Mouse (Mus musculus) embryonic facial prominence, embryonic 11.5 days (tissue): ENCODE measurements around the gene Scarf1. TPM values are rescaled to one million over a fixed set of nuclear protein-coding genes. Genes with fewer than 3 reads are reported as not detected.

Experiments used
- ATAC-seq: fragments of 200-750 bp; cut with Nextera tagmentation; replicated peaks from 2 replicates; pipeline ENCODE4 v1.8.0; 2017; ENCODE audit warnings: low read depth; ENCODE audit not compliant: insufficient number of reproducible peaks, low FRiP score, low TSS enrichment
- DNase-seq: peaks from one replicate; pipeline ENCODE4 v3.0.0-alpha.2; 2015; ENCODE audit warnings: low spot score
- H3K27ac ChIP-seq: fragments of 300-500 bp; sonication (generic); replicated peaks from 2 replicates; pipeline ENCODE4 v1.5.1; 2014; ENCODE audit warnings: mild to moderate bottlenecking, low read depth, low read length, control low read depth
- H3K27me3 ChIP-seq: fragments of 300-500 bp; sonication (generic); 2 replicates; pipeline ENCODE4 v1.6.1; 2014; ENCODE audit warnings: mild to moderate bottlenecking, low read length, moderate library complexity, mixed read lengths; ENCODE audit not compliant: control insufficient read depth, insufficient read depth
- H3K36me3 ChIP-seq: fragments of 300-500 bp; sonication (generic); replicated peaks from 2 replicates; pipeline ENCODE4 v1.6.1; 2014; ENCODE audit warnings: low read depth, mild to moderate bottlenecking, low read length, moderate library complexity, mixed read lengths; ENCODE audit not compliant: control insufficient read depth, insufficient read depth
- H3K4me1 ChIP-seq: fragments of 300-500 bp; sonication (generic); 2 replicates; pipeline ENCODE4 v1.6.1; 2014; ENCODE audit warnings: low read length, mixed read lengths; ENCODE audit not compliant: control insufficient read depth, insufficient read depth
- H3K4me2 ChIP-seq: fragments of 300-500 bp; sonication (generic); 2 replicates; pipeline ENCODE4 v1.6.1; 2014; ENCODE audit warnings: low read depth, mild to moderate bottlenecking, control low read depth, low read length, moderate library complexity
- H3K4me3 ChIP-seq: fragments of 300-500 bp; sonication (generic); 2 replicates; pipeline ENCODE4 v1.5.1; 2014; ENCODE audit warnings: low read depth, low read length, control low read depth
- H3K9ac ChIP-seq: fragments of 300-500 bp; sonication (generic); replicated peaks from 2 replicates; pipeline ENCODE4 v1.6.1; 2014; ENCODE audit warnings: mild to moderate bottlenecking, control low read depth, low read length
- H3K9me3 ChIP-seq: fragments of 300-500 bp; sonication (generic); replicated peaks from 2 replicates; pipeline ENCODE4 v1.6.1; 2016; ENCODE audit warnings: mild to moderate bottlenecking, low read length, inconsistent platforms, mixed read lengths; ENCODE audit not compliant: control insufficient read depth
- WGBS: fragments of 180-500 bp; shearing (Covaris S2); extraction: QIAGEN DNeasy Blood & Tissue Kit; methylation state at CpG from one replicate; pipeline ENCODE4 v1.1.7; 2014; 5-methylcytosine and 5-hydroxymethylcytosine counted together
- polyA plus RNA-seq: library from polyadenylated mRNA; unstranded; fragments of >200 nt; fragmentation: Nextera tagmentation; extraction: Ambion mirVana; gene quantifications from 2 replicates; pipeline ENCODE4 v1.2.1, GENCODE M21; 2014

The Scarf1 gene
- polyA plus RNA-seq, 1 experiment from 2014 or later = 2.7 TPM

GRCm38 (mm10) chr11:75519834-75520633, 6.7 kb downstream of the Scarf1 start:
- H3K4me2 ChIP-seq = no peak overlapping the region
- no peaks in the 10 kb centered on the region for H3K4me1 ChIP-seq
- WGBS = 77% methylated on average over 15 of the region's 15 CpGs
- no peaks in the 10 kb centered on the region for H3K9me3 ChIP-seq
- no peaks in the 10 kb centered on the region for H3K27me3 ChIP-seq
- no peaks in the 10 kb centered on the region for H3K36me3 ChIP-seq
- ATAC-seq (no peak), DNase-seq (no peak)
- no peak overlapping the region for H3K9ac ChIP-seq
- no peak overlapping the region for H3K27ac ChIP-seq
- no peak overlapping the region for H3K4me3 ChIP-seq

- no peak overlapping the region for H3K4me3 ChIP-seq
- no peak overlapping the region for H3K27ac ChIP-seq
- no peaks in the 10 kb centered on the region for H3K9me3 ChIP-seq
These were observed 8.3 kb downstream of the Scarf1 start for GRCm38 (mm10) chr11:75521609-75522008.

GRCm38 (mm10) chr11:75522793-75523192, 9.5 kb downstream of the Scarf1 start:
- no peak overlapping the region for H3K27ac ChIP-seq
- H3K4me2 ChIP-seq = no peak overlapping the region
- DNase-seq = no peak
- ATAC-seq = no peak
- no peak overlapping the region for H3K9ac ChIP-seq
- H3K36me3 ChIP-seq = no peaks in the 10 kb centered on the region
- WGBS = 90% methylated on average over 2 of the region's 2 CpGs
- H3K9me3 ChIP-seq = no peaks in the 10 kb centered on the region
- H3K27me3 ChIP-seq = no peaks in the 10 kb centered on the region
- no peaks in the 10 kb centered on the region for H3K4me1 ChIP-seq
- no peak overlapping the region for H3K4me3 ChIP-seq

More at GRCm38 (mm10) chr11:75521609-75522008, 8.3 kb downstream of the Scarf1 start:
- Histone ChIP-seq H3K9ac (no peak overlapping the region), H3K4me2 (no peak overlapping the region), H3K27me3 (no peaks in the 10 kb centered on the region), H3K36me3 (no peaks in the 10 kb centered on the region), H3K4me1 (no peaks in the 10 kb centered on the region)
- 79% methylated on average over 4 of the region's 4 CpGs for WGBS
- DNase-seq = no peak
- ATAC-seq = no peak

GRCm38 (mm10) chr11:75525531-75526125, 12.3 kb downstream of the Scarf1 start:
- DNase-seq (no peak), ATAC-seq (no peak)
- Histone ChIP-seq H3K4me2 (no peak overlapping the region), H3K9ac (no peak overlapping the region), H3K9me3 (no peaks in the 10 kb centered on the region), H3K36me3 (no peaks in the 10 kb centered on the region), H3K4me1 (no peaks in the 10 kb centered on the region), H3K27me3 (no peaks in the 10 kb centered on the region), H3K27ac (no peak overlapping the region), H3K4me3 (no peak overlapping the region)
- 82% methylated on average over 15 of the region's 15 CpGs for WGBS

- Histone ChIP-seq H3K4me3 (no peak overlapping the region), H3K9ac (no peak overlapping the region), H3K4me1 (no peaks in the 10 kb centered on the region), H3K9me3 (no peaks in the 10 kb centered on the region), H3K27me3 (no peaks in the 10 kb centered on the region), H3K4me2 (no peak overlapping the region), H3K27ac (no peak overlapping the region), H3K36me3 (no peaks in the 10 kb centered on the region)
- ATAC-seq (no peak), DNase-seq (no peak)
- WGBS = 85% methylated on average over 6 of the region's 6 CpGs
These were observed 13.6 kb downstream of the Scarf1 start for GRCm38 (mm10) chr11:75526943-75527342.

- no peaks in the 10 kb centered on the region for H3K36me3 ChIP-seq
- ATAC-seq = no peak
- no peak for DNase-seq
- 52% methylated on average over 4 of the region's 4 CpGs for WGBS
- H3K9me3 ChIP-seq = no peaks in the 10 kb centered on the region
- no peaks in the 10 kb centered on the region; the same call in 1 of the 2 replicates for H3K4me1 ChIP-seq
- H3K4me2 ChIP-seq = no peak overlapping the region
- H3K9ac ChIP-seq = no peak overlapping the region
- H3K4me3 ChIP-seq = no peak overlapping the region
- H3K27me3 ChIP-seq = no peaks in the 10 kb centered on the region
- no peak overlapping the region for H3K27ac ChIP-seq
These were observed 16.4 kb downstream of the Scarf1 start for GRCm38 (mm10) chr11:75529771-75530170.

DNA sequence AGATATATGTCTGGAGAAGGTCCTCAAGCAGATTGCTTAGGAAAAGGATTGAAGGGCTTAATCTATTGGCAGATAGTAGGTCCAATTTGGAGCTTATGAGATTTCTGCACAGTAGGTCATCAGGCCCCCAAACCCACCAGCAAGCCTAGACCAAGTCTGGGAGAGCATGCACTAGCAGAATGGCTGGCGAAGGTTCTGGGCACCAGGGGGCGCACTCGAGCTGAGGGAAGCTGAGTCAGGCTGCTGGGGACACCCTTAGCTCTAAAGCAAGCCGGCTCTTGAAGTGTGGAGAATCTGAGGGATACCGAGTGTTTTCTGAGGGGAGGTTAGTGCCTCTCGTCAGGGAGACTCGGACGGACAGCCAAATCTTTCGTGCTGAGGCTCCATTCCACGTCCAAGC, 17.0 kb downstream of the Scarf1 start:
- H3K27ac ChIP-seq = no peak overlapping the region
- H3K27me3 ChIP-seq = no peaks in the 10 kb centered on the region
- peak overlapping the region; percentile 68 for H3K4me3 ChIP-seq
- under 1% methylated on average over 10 of the region's 10 CpGs for WGBS
- H3K4me1 ChIP-seq = no peaks in the 10 kb centered on the region; the same call in 1 of the 2 replicates
- peak overlapping the region; percentile 97 for H3K4me2 ChIP-seq
- peak; percentile 97 for DNase-seq
- no peak for ATAC-seq
- no peaks in the 10 kb centered on the region for H3K9me3 ChIP-seq
- H3K36me3 ChIP-seq = no peaks in the 10 kb centered on the region
- peak overlapping the region; percentile 83 for H3K9ac ChIP-seq

DNA sequence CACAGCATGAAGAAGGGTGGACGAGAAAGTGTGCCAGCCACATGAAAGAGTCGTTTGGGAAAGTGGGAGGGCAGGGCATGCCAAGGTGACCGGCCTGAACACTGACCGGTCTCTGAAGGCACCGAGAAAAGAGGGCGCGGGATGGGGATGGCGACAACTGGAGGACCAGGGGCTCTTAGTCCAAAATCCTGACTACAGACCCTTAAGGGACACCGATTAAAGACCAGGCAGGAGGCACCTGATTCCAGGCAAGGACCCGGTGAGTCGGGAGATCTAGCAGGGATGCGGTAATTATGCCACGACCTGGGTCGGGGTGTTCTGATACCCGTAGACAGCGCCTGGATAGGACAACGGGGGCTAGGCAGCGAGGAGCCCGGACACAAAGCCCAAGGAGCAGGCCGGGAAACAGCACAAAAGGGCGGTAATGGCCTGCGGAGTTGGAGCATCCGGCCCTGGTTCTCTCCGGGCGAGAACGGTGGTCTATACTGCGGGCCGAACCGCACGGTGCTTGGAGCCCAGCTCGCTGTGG, 17.6 kb downstream of the Scarf1 start:
- peak; percentile 21 for ATAC-seq
- under 1% methylated on average over 31 of the region's 31 CpGs for WGBS

More for the DNA sequence above, 17.6 kb downstream of the Scarf1 start:
- H3K27ac ChIP-seq = no peak overlapping the region
- peak overlapping the region; percentile 97 for H3K4me2 ChIP-seq
- no peaks in the 10 kb centered on the region; the same call in 1 of the 2 replicates for H3K4me1 ChIP-seq
- no peaks in the 10 kb centered on the region for H3K27me3 ChIP-seq
- no peaks in the 10 kb centered on the region for H3K9me3 ChIP-seq
- H3K4me3 ChIP-seq = peak overlapping the region; percentile 68
- H3K9ac ChIP-seq = peak overlapping the region; percentile 83
- no peak for DNase-seq
- H3K36me3 ChIP-seq = no peaks in the 10 kb centered on the region
